Mouse (Mus musculus): ENCODE results near the gene Spon2. TPM values are rescaled to one million over a fixed set of nuclear protein-coding genes. Genes with fewer than 3 reads are reported as not detected.

Gene Spon2
- not detected for polyA plus RNA-seq (2017; shearing (Covaris generic))

DNA sequence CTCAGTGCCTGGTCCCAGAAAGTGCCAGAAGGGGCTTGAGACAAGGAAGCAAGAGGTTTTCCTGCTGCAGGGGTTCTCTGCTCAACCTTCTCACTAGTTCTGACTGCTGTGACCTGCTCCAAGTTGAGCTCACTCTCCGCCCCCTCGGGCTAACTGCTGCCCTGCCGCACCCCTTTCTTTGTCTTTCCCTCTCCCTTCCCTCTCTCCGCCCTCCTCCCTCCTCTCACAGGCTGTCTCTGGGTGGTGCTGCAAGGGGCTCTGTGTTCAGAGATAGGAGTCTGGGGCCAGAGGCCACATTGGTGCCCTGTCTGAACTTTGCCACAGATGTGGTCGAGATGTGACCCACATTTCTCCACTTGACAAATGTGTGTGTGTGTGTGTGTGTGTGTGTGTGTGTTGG lies at the start of gene Spon2:
Gene Spon2, minus strand, starts transcription at position 375 of the 400 bp plus-strand sequence.

Other genes starting within 250 kb of the Spon2 start
- gene Ywhah, start 199.6 kb downstream of the Spon2 start, polyA plus RNA-seq (2017; shearing (Covaris generic)), result 217 TPM
- gene Slc5a1, start 114.2 kb downstream of the Spon2 start, polyA plus RNA-seq (2017; shearing (Covaris generic)), result not detected
- 14.3 TPM for gene Ctbp1, start 56.5 kb upstream of the Spon2 start, polyA plus RNA-seq (2017; shearing (Covaris generic))
- 115 TPM for gene Maea, start 117.1 kb upstream of the Spon2 start, polyA plus RNA-seq (2017; shearing (Covaris generic))
- gene Uvssa, start 160.1 kb upstream of the Spon2 start, polyA plus RNA-seq (2017; shearing (Covaris generic)), result 16.0 TPM
- gene Nkx1-1, start 215.5 kb upstream of the Spon2 start, polyA plus RNA-seq (2017; shearing (Covaris generic)), result not detected